Mouse (Mus musculus) cerebellum, adult 2 months (tissue): ENCODE measurements around the gene Slc16a12.

Experiments
- CTCF ChIP-seq: fragments of 200-500 bp; IDR thresholded peaks from 2 replicates; pipeline ENCODE4 v1.5.1; 2011; ENCODE audit warnings: low read depth, mild to moderate bottlenecking, control low read depth, low read length, moderate library complexity, borderline replicate concordance; ENCODE audit not compliant: insufficient read depth
- POLR2A ChIP-seq: fragments of 200-500 bp; IDR thresholded peaks from 2 replicates; pipeline ENCODE4 v1.6.1; 2011; ENCODE audit warnings: low read length, control low read depth, borderline replicate concordance; ENCODE audit not compliant: insufficient read depth

- TF ChIP-seq POLR2A (no peak), CTCF (no peak)
Measured at GRCm38 (mm10) chr19:34640623-34641022, 106.5 kb downstream of the Slc16a12 start, which contains the start of the genes Ifit1bl2 and Ifit1.
